9 mouse cellular contexts compared by ENCODE assay signal in the genomic region with DNA sequence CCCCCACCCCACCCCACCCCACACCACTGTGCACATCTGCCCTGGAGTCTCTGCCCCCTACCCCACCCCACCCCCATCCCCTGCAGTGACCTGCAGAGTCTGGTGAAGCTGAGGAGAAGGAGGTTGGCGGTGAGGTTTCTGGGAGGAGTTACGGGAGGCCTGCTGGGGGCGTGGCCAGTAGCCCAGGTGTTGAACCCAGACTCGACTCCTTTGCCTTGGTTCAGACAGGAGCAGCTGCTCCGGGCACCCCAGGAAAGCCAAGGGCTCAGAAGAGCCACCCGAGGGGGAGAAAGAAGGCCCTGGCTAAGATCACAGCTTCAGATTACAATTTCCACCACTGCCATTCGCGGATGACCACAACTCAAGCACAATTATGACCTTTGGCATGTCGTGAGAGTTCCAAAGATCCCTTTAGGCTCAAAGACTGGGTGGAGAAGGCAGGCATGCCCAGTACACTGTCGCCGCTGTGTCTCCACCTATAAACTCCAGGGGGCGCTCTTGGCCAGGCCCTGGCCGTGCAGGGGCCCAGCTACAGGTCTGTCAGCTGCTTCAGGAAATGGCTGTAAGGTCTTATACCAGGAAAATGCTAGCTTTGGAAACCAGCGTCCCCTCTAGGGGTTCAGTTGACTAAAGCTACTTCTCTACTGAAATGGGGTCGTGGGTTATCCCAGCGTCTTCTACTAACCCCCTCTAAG. TPM values are rescaled to one million over a fixed set of nuclear protein-coding genes. Genes with fewer than 3 reads are reported as not detected.
DNase-seq lines count a peak whose midpoint lies in the region; ATAC-seq and TF ChIP-seq lines count a peak whose summit lies in the region.
"Had no signal": no experiment of that assay in that cellular context is flagged by ENCODE, and none has a peak within 500 bp of the region (broad histone marks: within the 10 kb centered on the region; RNA-seq: fewer than 3 reads in every experiment).

No protein-coding gene starts in this region.

- H3K4me2 ChIP-seq in forebrain, postnatal 0 days (ENCODE audit: low read depth), result peak overlapping the region; percentile 5; the same call in 1 of the 2 replicates
- peak overlapping the region; percentile 51 for H3K4me2 ChIP-seq in intestine, embryonic 15.5 days (replicated peaks)
- peak overlapping the region; percentile 49 for H3K4me2 ChIP-seq in limb, embryonic 13.5 days (replicated peaks)
- H3K4me2 ChIP-seq in midbrain, postnatal 0 days (ENCODE audit: low read depth, low read length, poor library complexity, severe bottlenecking), result no peak overlapping the region

- H3K36me3 ChIP-seq in forebrain, postnatal 0 days (ENCODE audit: insufficient read depth), result no peaks in the 10 kb centered on the region
- no peaks in the 10 kb centered on the region for H3K36me3 ChIP-seq in intestine, embryonic 15.5 days
- H3K36me3 ChIP-seq in limb, embryonic 13.5 days, result no peaks in the 10 kb centered on the region
- H3K36me3 ChIP-seq in midbrain, postnatal 0 days (ENCODE audit: insufficient read depth, low read length), result no peaks in the 10 kb centered on the region
- H3K36me3 ChIP-seq: G1E had no signal

- H3K27me3 ChIP-seq in forebrain, postnatal 0 days (ENCODE audit: insufficient read depth, low read length), result no peaks in the 10 kb centered on the region
- H3K27me3 ChIP-seq in intestine, embryonic 15.5 days (replicated peaks), result no peaks in the 10 kb centered on the region
- peaks cover 37% of the 10 kb centered on the region for H3K27me3 ChIP-seq in limb, embryonic 13.5 days
- H3K27me3 ChIP-seq in midbrain, postnatal 0 days (ENCODE audit: insufficient read depth, low read length), result no peaks in the 10 kb centered on the region

- H3K9ac ChIP-seq in forebrain, postnatal 0 days, result no peak overlapping the region
- H3K9ac ChIP-seq in intestine, embryonic 15.5 days, result no peak overlapping the region
- H3K9ac ChIP-seq in limb, embryonic 13.5 days, result no peak overlapping the region
- H3K9ac ChIP-seq in midbrain, postnatal 0 days (replicated peaks; ENCODE audit: low read length, poor library complexity, severe bottlenecking), result 0 out of 2 replicates have a peak overlapping the region, but pooled peaks have one; percentile 8

- no peak overlapping the region for H3K27ac ChIP-seq in forebrain, postnatal 0 days (ENCODE audit: low read depth, low read length)
- no peak overlapping the region for H3K27ac ChIP-seq in intestine, embryonic 15.5 days
- no peak overlapping the region for H3K27ac ChIP-seq in limb, embryonic 13.5 days
- H3K27ac ChIP-seq in midbrain, postnatal 0 days (ENCODE audit: low read depth, low read length), result no peak overlapping the region

- peaks cover 10% of the 10 kb centered on the region; the same call in 1 of the 2 replicates for H3K4me1 ChIP-seq in forebrain, postnatal 0 days (ENCODE audit: insufficient read depth)
- peaks cover 31% of the 10 kb centered on the region for H3K4me1 ChIP-seq in intestine, embryonic 15.5 days (replicated peaks)
- H3K4me1 ChIP-seq in limb, embryonic 13.5 days, result peaks cover 37% of the 10 kb centered on the region
- H3K4me1 ChIP-seq in midbrain, postnatal 0 days (ENCODE audit: insufficient read depth, low read length), result peaks cover 13% of the 10 kb centered on the region

- intact Hi-C loops in left cerebral cortex, postnatal 14 days (cut with DNase I), result loop anchor here (5.0 kb wide), 1 partner anchor 271 kb away; a partner anchor contains a TSS

- peak; percentile 66 to 70 for DNase-seq in left cerebral cortex, postnatal 14 days (ENCODE audit: low spot score in 2 of 2)
- DNase-seq in left cerebral cortex, adult 8-10 months (ENCODE audit: low spot score in 2 of 2), result no peak
- peak; percentile 53 for DNase-seq in cerebellum, adult 9-11 months
- peak; percentile 64 for DNase-seq in forebrain, postnatal 0 days
- peak; percentile 76 for DNase-seq in midbrain, postnatal 0 days (ENCODE audit: low spot score)
- peak; percentile 68 for DNase-seq in thymus, postnatal 4 days

- H3K9me3 ChIP-seq in forebrain, postnatal 0 days (ENCODE audit: low read length), result no peaks in the 10 kb centered on the region
- no peaks in the 10 kb centered on the region for H3K9me3 ChIP-seq in intestine, embryonic 15.5 days
- no peaks in the 10 kb centered on the region for H3K9me3 ChIP-seq in limb, embryonic 13.5 days
- H3K9me3 ChIP-seq in midbrain, postnatal 0 days (ENCODE audit: low read length), result no peaks in the 10 kb centered on the region

- no peak overlapping the region for H3K4me3 ChIP-seq in forebrain, postnatal 0 days (ENCODE audit: low read depth, low read length)
- peak overlapping the region; percentile 16; the same call in 1 of the 2 replicates for H3K4me3 ChIP-seq in intestine, embryonic 15.5 days (replicated peaks)
- no peak overlapping the region for H3K4me3 ChIP-seq in limb, embryonic 13.5 days
- no peak overlapping the region for H3K4me3 ChIP-seq in midbrain, postnatal 0 days (ENCODE audit: low read depth, low read length)

- ATAC-seq in forebrain, postnatal 0 days, result peak; percentile 45; the same call in 1 of the 2 replicates
- ATAC-seq in intestine, embryonic 15.5 days, result peak; percentile 84
- no peak for ATAC-seq in limb, embryonic 13.5 days (ENCODE audit: low FRiP score, low read depth)
- ATAC-seq in midbrain, postnatal 0 days (ENCODE audit: low FRiP score), result 0 out of 2 replicates have a peak, but pooled peaks have one; percentile 48

- 5% methylated on average over 16 of the region's 16 CpGs for WGBS in forebrain, postnatal 0 days
- WGBS in intestine, embryonic 15.5 days, result 5% methylated on average over 16 of the region's 16 CpGs
- 5% methylated on average over 16 of the region's 16 CpGs for WGBS in limb, embryonic 13.5 days
- WGBS in midbrain, postnatal 0 days, result 6% methylated on average over 16 of the region's 16 CpGs

- peak; percentile 65 for TF ChIP-seq CTCF in forebrain, postnatal 0 days (IDR thresholded peaks at IDR 0.05; ENCODE audit: low read depth)
- peak; percentile 79 for TF ChIP-seq CTCF in midbrain, postnatal 0 days (IDR thresholded peaks at IDR 0.05)

RNA-seq across cellular contexts. Expression of a gene that starts 47.4 kb away (rescaled TPM):
- 1 to 10 TPM; 2.8 to 3.0 TPM for total RNA-seq in left cerebral cortex, postnatal 14 days (2021)
- 1 to 10 TPM; 1.4 to 1.7 (median 1.5) TPM for total RNA-seq in left cerebral cortex, adult 8-10 months (2022)
- 2.0 and 2.5 TPM in 2 replicates for total RNA-seq in forebrain, postnatal 0 days (2014; rRNA removed)
- polyA plus RNA-seq in forebrain, postnatal 0 days (2015; fragmentation: Nextera tagmentation; extraction: Ambion mirVana), result 1.0 and 1.6 TPM in 2 replicates
- 0.39 and 0.40 TPM in 2 replicates for polyA plus RNA-seq in intestine, embryonic 15.5 days (2015; fragmentation: Nextera tagmentation; extraction: Ambion mirVana)
- 1.5 and 1.9 TPM in 2 replicates for polyA plus RNA-seq in limb, embryonic 13.5 days (2015; fragmentation: Nextera tagmentation; extraction: Ambion mirVana)
- 1.1 and 1.9 TPM in 2 replicates for total RNA-seq in midbrain, postnatal 0 days (2014; rRNA removed)
- polyA plus RNA-seq in midbrain, postnatal 0 days (2015; fragmentation: Nextera tagmentation; extraction: Ambion mirVana), result 1.3 and 1.7 TPM in 2 replicates
- polyA plus RNA-seq: G1E had no signal

Comparison
In these comparisons a context has a peak if more than half of its experiments do, and no peak if none do; other contexts are left out.
1. DNase-seq: peak in left cerebral cortex, postnatal 14 days (2 of 2), cerebellum, adult 9-11 months (single experiment), forebrain, postnatal 0 days (single experiment), midbrain, postnatal 0 days (single experiment) and thymus, postnatal 4 days (single experiment); none in left cerebral cortex, adult 8-10 months (0 of 2).